Mouse (Mus musculus): ENCODE data around the gene Ift81.
A peak's percentile ranks its signal among the peaks of the same experiment; 100 is the strongest.

The Ift81 gene

DNA sequence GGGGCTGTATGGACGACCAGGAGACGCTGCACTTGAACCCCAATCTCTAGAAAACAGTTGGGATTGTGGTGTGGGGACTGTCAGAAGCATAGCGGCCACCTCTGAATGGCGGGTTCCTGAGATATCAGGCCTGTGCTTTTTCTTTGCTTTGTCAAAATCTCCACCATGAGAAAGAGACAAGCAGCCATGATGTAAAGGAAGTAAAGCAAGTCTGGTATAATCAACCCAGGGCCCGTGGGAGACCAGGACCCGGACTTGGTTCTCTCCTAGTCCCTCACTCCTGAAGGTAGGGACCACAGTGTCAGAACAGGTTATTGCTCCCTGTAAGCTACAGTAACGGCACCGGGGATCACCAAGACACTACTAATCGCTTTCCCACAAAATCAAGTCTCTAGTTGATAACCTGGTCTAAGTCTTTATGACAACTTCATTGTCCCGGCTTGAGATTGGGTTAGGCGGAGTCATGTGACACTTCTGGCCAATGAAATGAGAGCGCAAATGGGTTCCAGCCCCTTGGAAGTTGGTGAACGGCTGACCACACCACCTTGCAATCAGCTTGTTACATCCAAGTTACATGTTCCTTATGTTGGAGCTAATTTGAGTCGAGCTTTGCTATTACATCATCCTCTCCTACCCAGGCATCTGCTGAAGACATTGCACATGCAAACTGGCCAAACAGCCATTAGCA lies 11.4 kb upstream of the Ift81 start:
- DNase-seq: no peak

DNA sequence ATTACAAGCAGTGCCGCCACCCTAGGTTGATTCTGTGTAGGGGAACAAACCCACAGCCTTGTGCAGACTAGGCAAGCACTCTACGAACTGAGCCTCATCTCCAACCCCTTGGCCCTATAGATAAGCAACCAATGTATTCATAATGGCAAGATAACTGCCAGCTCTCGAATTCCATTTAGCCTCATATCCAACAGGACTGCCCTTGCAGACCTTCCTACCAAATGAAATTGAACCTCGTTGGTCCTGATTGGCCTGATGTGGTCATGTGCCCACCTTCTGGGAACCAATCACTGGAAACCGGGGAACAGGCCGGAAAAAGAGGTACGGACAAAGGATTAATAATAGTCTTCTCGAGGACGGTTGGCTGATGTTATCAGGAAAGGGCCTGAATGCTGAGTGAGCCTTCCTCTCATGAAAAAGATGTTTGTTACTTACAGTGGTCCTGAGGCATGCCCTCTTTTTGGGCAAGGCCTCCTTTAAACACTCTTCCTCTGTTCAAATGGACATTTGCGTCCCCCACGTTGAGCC lies 10.7 kb upstream of the Ift81 start:
- DNase-seq: no peak

DNA sequence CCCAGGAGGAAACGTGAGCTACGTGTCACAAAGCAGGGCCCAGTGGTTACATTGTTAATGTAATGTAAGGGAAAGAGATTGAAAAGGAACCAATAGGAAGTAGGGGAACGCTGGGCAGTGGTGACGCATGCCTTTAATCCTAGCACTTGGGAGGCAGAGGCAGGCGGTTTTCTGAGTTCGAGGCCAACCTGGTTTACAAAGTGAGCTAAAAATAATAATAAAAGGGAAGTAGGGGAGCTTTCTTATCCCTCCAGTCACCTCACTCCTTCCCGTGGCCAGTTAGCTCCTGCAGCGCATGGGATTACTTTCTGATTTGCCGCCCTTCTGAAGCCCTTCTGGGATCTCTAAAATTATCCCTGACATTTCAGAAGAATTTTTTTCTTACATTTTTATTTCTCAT lies 9.5 kb upstream of the Ift81 start:
- DNase-seq: no peak

DNA sequence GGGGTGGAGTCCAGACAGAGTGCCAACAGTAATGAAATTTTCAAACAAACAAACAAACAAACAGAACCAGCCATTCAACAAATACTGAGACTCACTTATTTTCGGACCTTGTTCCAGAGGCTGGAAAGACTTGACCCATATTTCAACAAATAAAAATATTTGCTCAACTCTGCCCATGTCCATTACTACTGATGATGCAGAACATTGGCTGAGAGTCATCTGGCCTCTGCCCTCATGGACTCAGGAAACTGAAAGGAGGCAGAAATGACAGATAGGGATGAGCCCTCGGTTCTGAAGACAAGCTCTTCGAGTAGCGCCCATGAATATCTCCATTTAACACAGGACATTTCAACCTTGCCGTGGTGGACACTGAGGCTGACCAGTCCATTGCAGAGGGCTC lies 8.2 kb upstream of the Ift81 start:
- DNase-seq: no peak

DNA sequence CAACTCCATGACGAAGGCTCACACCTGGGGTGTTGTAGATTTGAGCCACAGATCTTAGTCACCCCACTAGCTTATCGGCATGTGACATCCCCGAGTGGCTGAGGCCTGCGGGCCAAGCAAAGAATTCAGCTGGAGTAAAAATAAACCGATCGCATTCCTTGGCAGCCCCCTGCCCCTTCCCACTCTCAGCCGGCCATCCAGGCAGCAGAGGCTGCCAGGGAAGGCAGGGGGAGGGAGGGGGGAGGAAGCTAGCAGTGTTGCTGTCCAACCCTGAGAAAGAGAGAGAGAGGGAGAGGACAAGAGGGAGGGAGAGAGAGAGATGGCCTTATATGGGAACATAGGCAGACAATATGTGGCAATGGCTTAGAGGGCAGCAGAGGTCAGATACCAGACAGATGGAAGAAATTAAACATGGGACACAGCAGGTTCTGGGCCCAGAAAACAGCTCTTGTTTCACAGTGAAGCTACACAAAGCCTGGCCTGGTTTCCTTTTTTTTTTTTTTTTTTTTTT lies 7.1 kb upstream of the Ift81 start:
- peak; percentile 66 to 79 for DNase-seq

DNA sequence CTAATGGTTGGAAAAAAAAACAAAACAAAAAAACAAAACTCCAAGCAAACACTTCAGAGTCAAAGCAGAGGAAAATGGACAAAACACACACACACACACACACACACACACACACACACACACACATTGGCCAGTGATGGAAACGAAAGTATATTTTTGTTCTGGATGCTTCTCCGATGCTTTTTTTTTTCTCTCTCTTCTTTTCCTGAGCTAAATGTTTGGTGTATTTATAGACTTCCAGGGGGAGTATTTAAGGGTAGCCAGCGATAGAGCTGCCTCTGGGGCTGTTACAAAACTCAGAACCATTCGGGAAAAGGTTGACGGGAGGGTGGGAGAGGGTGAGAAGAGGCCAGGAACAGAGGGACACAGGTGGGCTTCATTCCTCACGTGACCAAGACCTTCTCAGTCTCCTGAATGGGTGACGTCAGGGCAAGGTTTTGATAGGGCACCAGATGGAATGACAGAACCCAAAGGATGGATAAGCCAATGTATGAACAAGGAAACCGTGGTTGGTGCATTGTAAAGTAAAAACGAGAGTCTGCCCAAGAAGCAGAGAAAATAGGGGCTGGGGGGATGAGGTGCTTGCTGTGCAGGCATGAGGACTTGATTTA lies 5.5 kb upstream of the Ift81 start:
- no peak for DNase-seq

DNA sequence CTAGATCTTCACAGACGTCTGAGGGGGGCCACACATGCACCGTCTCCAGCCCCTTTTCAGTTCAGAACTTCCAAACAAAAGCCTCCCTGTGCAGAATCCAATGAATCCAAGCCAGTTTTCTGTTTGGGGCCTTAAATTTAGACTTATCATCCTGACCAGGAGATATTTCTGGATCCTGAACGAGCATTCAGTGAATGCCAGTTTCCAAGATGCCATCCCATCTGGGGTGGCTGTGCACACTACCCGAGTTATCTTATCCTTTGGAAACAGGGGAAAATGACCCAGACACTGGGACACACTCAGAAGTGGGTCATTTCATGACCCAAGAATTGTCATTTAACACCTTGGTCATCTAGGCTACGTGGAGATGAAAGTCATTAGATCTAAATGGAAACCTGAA lies 3.4 kb upstream of the Ift81 start:
- no peak for DNase-seq

DNA sequence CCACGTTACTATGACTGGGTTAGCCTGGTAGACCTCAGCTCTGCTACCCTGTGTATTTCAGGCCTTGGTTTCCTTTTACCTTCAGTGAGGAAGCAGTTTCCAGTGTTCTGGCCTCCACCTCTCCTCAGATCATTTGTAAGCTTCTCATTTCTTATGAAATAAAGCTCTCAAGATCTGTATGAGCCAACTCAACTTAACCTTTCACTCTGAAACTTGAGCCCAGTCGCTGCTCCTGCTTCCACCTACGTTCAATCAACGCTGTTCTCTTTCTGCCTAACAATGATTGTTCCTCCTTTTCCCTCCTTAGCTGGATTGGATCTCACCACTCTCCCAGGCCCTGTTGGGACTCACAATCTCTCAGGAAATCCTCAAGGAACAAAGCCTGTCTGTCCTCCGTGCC lies 2.7 kb downstream of the Ift81 start:
- no peak for DNase-seq

DNA sequence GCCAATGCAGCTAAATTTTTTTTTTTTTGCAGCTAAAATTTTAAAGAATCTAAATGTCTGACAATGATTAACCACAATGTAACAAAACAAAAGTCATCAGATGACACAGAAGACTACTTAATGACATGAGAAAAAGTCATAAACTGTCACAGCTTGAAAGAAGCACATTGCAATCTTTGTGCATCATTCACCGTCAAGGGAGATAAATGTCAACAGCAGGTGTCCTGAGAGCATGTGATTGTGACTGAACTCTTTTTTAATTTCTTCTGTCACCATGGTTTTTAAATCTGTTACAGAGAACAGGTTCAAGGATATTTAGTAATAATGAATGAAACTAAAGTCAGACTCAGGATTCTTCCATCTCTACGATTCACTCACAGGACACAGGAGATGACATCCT lies 9.4 kb downstream of the Ift81 start:
- no peak for DNase-seq

DNA sequence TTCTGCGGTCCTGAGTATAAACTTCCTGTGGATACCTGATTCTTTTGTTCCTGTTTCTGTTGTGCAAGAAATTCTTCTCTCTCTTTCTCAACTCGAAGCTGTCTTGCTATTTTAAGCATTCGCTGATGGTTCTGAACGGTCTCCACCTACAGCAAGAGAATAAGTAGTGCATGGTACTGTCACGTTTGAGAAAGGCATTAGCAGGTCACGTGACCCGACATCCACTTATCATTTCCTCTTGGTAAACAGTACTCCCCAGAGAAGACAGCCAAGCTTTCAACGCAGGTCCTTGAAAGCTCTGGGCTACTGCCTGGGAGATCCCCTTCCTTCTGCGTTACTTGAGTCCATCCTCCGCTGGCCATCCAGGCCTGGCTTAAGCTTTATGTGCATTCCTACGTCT lies 12.1 kb downstream of the Ift81 start:
- DNase-seq: no peak

DNA sequence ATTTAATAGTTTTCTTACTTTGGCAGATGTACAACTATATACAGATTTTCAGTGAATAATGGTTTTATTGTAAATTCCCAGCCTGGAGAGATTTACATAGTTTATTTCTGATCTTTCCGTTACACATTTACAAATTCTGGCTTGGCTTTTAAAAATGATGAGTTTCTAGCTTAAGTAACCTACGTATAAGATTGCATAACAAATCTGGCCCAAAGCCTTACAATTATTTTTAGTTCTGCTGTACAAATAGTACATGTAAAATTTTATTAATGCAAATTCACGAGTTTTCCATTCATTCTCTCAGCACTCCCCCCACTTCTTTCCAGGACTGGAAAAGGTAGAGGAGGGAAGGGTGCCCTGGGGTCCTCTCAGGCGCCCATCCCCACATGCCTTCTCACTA lies 18.8 kb downstream of the Ift81 start:
- DNase-seq: no peak

DNA sequence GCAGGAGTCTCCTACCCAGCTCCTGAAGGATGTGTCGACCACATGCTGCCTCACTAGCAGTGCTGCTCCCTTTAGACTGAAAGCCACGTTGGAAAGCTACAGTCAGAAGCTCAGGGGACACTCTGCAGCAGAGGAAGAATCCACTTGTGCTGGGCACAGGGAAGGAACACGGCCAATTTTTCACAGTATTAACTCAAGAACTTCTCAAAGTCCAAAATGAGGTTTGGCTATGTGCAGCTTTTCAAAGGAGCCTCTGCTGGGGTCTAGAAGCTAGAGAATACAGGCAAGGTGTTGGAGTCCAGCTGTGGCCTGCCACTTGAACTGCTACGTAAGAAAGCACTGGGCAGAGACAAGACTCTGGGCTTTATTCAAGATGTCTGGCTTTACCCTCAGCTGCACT lies 24.4 kb downstream of the Ift81 start:
- no peak for DNase-seq

DNA sequence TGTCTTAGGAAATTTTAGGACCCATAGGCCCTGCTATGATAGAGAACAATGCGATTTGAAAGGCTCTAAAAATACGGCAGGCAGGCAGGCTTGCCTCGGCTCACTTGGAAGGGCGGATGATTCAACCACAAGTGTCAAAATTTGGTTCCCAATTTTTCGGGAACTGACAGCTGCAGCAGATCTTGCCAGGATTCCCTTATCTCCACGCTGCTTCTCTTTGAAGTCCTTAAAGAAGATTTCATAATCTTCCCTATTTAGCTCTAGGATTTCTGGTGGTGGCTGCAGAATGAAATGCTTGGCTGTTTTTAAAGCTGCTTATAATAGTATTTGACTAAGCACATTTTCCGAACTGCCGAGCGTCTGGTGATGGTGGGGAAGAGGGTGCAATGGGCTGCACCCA lies 28.8 kb downstream of the Ift81 start:
- no peak for DNase-seq

DNA sequence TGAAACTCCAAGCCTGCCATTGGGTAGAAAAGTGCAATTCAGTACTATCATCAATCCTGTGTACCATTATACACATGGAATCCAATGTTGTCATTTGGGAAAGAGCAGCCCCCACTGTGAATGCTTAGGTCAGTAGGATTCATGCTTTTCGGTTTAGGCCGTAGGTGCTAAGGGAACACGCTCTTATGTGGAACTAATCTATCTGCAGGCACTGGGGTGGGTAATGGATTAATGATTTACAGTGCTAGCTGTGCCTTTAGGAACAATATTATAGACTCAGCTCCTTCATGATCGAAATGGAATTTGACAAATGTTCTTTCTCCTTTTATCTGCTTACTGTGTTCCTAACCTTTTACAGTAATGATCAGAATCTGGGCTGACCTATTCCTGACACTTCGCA lies 30.2 kb downstream of the Ift81 start:
- DNase-seq: no peak

DNA sequence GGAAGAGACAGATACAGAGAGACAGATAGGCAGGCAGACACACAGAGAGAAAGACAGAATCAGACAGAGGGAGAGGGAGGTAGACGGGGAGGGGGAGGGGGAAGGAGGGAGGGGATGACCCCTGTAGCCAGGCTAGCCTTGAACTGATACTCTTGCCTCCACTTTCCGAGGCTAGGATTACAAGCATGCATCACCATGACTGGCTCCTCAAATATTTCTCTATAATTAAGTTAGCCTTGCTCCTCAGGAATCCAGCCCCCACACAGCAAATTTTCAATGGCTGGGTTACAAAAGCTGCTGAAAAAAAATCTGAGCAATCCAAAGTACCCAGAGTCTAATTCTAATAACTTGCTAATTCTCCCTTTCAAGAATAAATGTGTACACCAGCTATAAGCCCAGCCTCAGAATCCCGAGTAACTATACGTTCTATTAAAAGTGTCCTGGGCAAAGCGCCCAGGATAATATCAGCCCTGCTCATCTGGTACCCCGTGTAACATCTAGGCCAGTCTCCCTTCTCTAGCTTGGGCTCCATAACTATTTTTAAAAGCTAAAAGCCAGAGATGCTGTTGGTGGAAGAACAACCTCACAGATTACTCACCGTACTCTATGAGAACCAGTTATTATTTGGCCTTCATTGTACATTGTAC lies 37.5 kb downstream of the Ift81 start:
- no peak for DNase-seq

DNA sequence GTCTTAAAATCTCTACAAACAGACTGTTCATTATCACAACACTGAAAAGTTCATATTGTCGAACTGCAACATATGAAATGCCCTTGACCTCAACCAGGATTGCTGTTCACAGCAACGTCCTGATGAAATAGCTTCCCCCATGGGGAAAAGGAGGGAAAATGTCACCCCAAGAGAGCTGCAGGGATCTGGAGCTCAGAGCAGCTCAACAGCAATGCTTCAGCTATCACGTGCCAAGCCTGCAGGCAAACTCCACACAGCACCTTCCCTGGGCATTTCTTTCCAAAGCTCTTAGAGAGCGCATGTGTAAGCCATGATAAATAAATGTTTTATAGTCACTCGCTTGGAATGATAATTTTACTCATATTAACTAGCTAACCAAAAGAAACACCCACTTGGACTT lies 42.3 kb downstream of the Ift81 start:
- DNase-seq: no peak

DNA sequence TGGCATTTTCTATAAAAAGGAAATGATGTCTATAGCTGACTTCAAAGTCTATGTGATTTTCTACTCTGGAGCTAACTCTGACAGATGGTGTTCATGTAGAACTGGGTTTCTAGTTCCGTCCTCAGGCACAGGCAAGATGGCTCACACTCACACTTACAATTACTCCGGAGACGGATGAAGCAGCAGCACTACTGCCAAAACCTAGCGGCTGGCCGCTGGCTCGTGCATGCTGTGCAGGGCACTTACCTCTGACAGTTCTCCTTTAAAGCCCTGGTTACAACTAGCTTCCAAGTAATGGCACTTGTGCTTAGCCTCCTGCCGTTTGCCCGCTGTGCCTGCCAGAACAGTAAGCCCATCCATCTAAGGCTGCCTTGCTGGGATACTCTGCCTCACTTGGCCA lies 47.7 kb downstream of the Ift81 start:
- peak; percentile 83 to 89 for DNase-seq

DNA sequence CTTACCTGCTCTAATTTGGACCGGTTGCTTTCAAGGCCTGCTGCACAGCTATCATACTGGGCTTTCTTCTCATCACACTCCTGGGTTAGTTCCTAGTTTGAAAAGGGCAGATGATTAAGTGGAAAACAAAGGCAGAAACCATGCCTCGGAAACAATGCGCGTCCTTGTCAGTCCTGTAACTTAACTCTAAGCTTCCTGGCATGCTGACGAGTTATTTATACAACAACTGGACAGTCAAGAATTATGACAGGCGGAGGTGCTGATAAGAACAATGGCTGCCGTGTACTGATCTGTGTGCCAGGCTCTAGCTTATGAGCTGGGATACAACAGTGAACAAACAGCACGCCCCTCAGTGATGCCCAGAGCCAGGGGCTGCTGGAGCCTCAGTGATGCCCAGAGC lies 53.7 kb downstream of the Ift81 start:
- no peak for DNase-seq

DNA sequence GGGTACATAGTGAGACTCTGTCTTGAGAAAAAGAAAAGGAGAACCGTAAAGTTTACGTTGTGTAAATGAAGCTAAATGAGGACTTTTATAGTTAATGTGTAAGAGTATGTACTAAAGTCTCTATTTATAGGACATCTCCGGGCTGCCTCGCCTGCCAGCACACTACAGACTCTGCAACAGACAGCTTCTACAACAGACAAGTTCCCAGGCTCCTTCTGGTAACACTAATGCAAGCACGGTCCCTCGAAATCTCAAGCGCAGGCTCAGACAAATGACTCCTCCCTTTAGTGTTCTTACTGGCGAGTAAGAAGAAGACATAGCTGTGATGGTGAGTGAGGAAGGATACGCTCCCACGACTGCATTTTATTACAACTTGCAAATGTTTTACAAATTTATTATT lies 56.2 kb downstream of the Ift81 start:
- no peak for DNase-seq

DNA sequence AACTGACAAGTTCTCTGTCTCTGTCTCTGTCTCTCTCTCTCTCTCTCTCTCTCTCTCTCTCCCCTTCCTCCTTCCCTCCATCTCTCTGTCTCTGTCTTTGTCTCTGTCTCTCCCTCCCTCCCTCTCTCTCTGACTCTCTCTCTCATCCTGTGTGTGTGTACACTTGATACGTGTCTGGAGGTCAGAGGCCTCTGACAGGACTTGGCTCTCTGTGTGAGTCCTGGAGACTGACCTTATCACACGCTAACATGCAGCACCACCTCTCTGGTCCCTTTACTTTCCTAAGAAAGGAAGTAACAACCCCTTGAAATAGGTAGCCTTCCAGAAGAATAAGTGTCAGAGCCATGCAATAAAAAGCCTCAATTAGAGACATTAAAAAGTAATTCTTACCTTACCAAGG lies 59.2 kb downstream of the Ift81 start:
- no peak for DNase-seq

DNA sequence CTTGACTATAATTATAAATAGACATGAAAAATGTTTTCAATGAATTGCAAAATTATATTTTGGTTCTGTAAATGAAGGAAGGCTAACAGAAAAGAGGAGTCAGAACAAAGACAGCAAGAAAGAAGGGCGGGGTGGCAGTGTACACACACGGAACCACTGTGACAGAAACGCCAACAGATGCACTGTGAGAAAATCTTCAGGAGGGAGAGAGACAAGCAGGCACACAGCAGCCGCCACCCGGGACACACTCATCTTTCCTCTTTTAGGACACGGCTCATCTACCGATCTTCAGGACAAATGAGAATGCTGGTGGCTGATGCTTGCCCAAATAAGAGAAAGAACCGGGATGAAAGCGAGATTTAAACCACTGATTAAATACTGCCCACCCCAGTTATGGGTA lies 61.7 kb downstream of the Ift81 start:
- no peak for DNase-seq

DNA sequence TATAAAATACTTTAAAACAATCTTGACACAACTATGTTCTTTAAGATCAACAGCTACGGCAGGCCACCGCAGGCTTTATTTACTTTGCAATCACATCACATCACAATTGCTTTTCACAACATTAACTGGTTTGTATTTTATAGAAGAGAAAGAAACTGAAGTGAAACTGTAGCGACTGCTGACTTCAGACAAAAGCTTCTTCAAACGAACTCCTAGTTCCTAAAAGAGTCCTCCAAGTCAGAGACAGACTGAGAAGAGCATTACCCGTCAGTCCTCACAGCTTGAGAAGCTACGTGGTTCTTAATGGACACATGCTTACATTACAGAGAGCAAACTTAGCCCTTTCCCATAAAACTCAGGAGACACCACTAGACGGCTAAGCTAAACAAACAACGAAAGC lies 63.9 kb downstream of the Ift81 start:
- no peak for DNase-seq

DNA sequence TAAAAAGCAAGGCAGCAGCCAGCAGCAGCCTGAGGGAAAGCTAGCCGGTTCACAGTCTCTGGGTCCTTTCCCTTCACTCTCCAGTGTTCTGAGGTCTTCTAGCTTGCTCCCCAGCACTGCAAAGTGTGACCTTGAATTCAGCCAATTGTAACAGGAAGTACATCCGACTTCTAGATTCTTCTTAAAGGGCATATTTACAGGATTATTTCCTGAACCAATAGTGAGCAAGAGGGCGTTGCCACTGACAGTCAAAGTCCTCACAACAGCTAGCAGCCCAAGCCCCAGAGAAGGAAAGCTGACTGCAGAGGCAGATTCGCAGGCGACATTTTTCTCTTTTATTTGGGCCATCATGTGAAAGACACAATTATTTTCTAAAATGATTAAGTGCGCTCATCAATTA lies 65.6 kb downstream of the Ift81 start:
- no peak for DNase-seq

DNA sequence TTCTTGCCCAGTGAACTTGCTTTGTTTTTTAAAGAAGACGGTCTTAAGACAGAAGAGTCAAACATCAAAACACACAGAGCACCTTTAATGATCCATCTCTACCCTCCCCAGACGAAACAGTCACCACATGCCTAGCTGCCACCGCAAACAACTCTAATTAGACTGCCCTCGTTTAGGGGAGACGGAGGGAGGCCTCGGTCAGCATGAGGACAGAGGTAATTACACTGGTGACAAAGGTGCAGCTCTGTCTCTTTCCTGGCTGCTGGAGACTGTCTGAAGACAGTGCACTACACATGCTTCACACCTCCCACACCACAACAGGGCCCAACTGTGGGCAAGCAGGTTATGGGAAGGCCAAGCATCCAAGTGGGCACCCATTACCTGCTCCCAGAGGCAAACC lies 66.5 kb downstream of the Ift81 start:
- no peak for DNase-seq

Data from cerebellum, postnatal 14 days (tissue).